Mouse (Mus musculus) monocyte, adult 5-6 weeks (primary cell): Measurements from ENCODE around the gene Paip2b. TPM values are rescaled to one million over a fixed set of nuclear protein-coding genes. Genes with fewer than 3 reads are reported as not detected.
"Not testable (repeated sequence)": the region's sequence is repeated elsewhere in the genome, so short reads cannot be mapped to it uniquely, and the experiment has no call there.

Source experiments
- ATAC-seq: fragments of 153-309, 156-312 bp; replicated peaks from 2 replicates; pipeline ENCODE4 v1.8.0; 2017; ENCODE audit warnings: mild to moderate bottlenecking; ENCODE audit not compliant: low TSS enrichment, insufficient number of reproducible peaks, severe bottlenecking, poor library complexity, low FRiP score
- total RNA-seq: library from RNA; stranded (forward); fragments of 200-1000, 200-491, 200-594 nt; gene quantifications from 3 replicates; pipeline ENCODE4 v1.2.3, GENCODE M21; 2017

Paip2b gene
- total RNA-seq, 1 experiment from 2014 or later, result 16.8 TPM

- ATAC-seq, result no peak
Measured at GRCm38 (mm10) chr6:83818996-83819395, 12.5 kb downstream of the Paip2b start.

- ATAC-seq, result no peak
Measured at GRCm38 (mm10) chr6:83815801-83816200, 15.7 kb downstream of the Paip2b start.

GRCm38 (mm10) chr6:83802846-83803245 lies 28.7 kb downstream of the Paip2b start:
- no peak for ATAC-seq

- ATAC-seq, result no peak
Measured at GRCm38 (mm10) chr6:83802033-83802432, 29.5 kb downstream of the Paip2b start.

- ATAC-seq, result no peak
Measured at GRCm38 (mm10) chr6:83796686-83797085, 34.9 kb downstream of the Paip2b start.

- ATAC-seq, result 0 out of 2 replicates have a peak, but pooled peaks have one; percentile 2
Measured at GRCm38 (mm10) chr6:83795492-83795900, 36.0 kb downstream of the Paip2b start.

- ATAC-seq, result peak; percentile 91
Measured at GRCm38 (mm10) chr6:83794760-83795296, 36.7 kb downstream of the Paip2b start, which contains the start of gene Nagk. Gene Nagk, plus strand, starts transcription at chr6:83794982.

GRCm38 (mm10) chr6:83791251-83791890 lies 40.2 kb downstream of the Paip2b start:
- no peak for ATAC-seq

- ATAC-seq, result not testable (repeated sequence)
Measured at GRCm38 (mm10) chr6:83790533-83790932, 41.0 kb downstream of the Paip2b start.

- ATAC-seq, result no peak; the same call in 1 of the 2 replicates
Measured at GRCm38 (mm10) chr6:83788554-83788953, 43.0 kb downstream of the Paip2b start.

GRCm38 (mm10) chr6:83786426-83786825 lies 45.1 kb downstream of the Paip2b start:
- 0 out of 2 replicates have a peak, but pooled peaks have one; percentile 25 for ATAC-seq

GRCm38 (mm10) chr6:83779026-83779425 lies 52.5 kb downstream of the Paip2b start:
- no peak for ATAC-seq

GRCm38 (mm10) chr6:83778306-83778705 lies 53.2 kb downstream of the Paip2b start:
- ATAC-seq, result no peak

- ATAC-seq, result peak; percentile 72
Measured at GRCm38 (mm10) chr6:83775638-83776293, 55.8 kb downstream of the Paip2b start, which contains the start of gene Tex261. Gene Tex261, minus strand, starts transcription at chr6:83775813.

- no peak; the same call in 1 of the 2 replicates for ATAC-seq
Measured at GRCm38 (mm10) chr6:83774781-83775563, 56.6 kb downstream of the Paip2b start.

- no peak for ATAC-seq
Measured at GRCm38 (mm10) chr6:83774126-83774525, 57.4 kb downstream of the Paip2b start.

GRCm38 (mm10) chr6:83768485-83768884 lies 63.1 kb downstream of the Paip2b start:
- ATAC-seq, result no peak

GRCm38 (mm10) chr6:83766982-83767381 lies 64.6 kb downstream of the Paip2b start:
- ATAC-seq, result no peak

- ATAC-seq, result no peak
Measured at GRCm38 (mm10) chr6:83762880-83763431, 68.6 kb downstream of the Paip2b start.
